Mouse (Mus musculus) hindbrain, embryonic 16.5 days (tissue): ENCODE results near the gene Loxl1. TPM values are rescaled to one million over a fixed set of nuclear protein-coding genes. Genes with fewer than 3 reads are reported as not detected.

Experiments
- ATAC-seq: fragments of 200-750 bp; cut with Nextera tagmentation; 2 replicates; pipeline ENCODE4 v1.8.0; 2017; ENCODE audit warnings: moderate TSS enrichment, moderate library complexity
- H3K27ac ChIP-seq: fragments of 300-500 bp; sonication (generic); 2 replicates; pipeline ENCODE4 v1.5.1; 2014; ENCODE audit warnings: low read depth, mild to moderate bottlenecking, control low read depth, low read length, moderate library complexity
- H3K27me3 ChIP-seq: fragments of 300-500 bp; sonication (generic); replicated peaks from 2 replicates; pipeline ENCODE4 v1.6.1; 2014; ENCODE audit warnings: low read length; ENCODE audit not compliant: control insufficient read depth, insufficient read depth
- H3K36me3 ChIP-seq: fragments of 300-500 bp; sonication (generic); 2 replicates; pipeline ENCODE4 v1.6.1; 2014; ENCODE audit warnings: mild to moderate bottlenecking, low read length, moderate library complexity, mixed read lengths; ENCODE audit not compliant: control insufficient read depth, insufficient read depth
- H3K4me1 ChIP-seq: fragments of 300-500 bp; sonication (generic); 2 replicates; pipeline ENCODE4 v1.6.1; 2014; ENCODE audit warnings: low read depth, low read length; ENCODE audit not compliant: control insufficient read depth, insufficient read depth
- H3K4me2 ChIP-seq: fragments of 300-500 bp; sonication (generic); 2 replicates; pipeline ENCODE4 v1.6.1; 2014; ENCODE audit warnings: mild to moderate bottlenecking, low read length, control low read depth, moderate library complexity
- H3K4me3 ChIP-seq: fragments of 300-500 bp; sonication (generic); 2 replicates; pipeline ENCODE4 v1.5.1; 2014; ENCODE audit warnings: mild to moderate bottlenecking, low read length, control low read depth, moderate library complexity
- H3K9ac ChIP-seq: fragments of 300-500 bp; sonication (generic); 2 replicates; pipeline ENCODE4 v1.6.1; 2014; ENCODE audit warnings: low read depth, mild to moderate bottlenecking, control low read depth, low read length, moderate library complexity
- H3K9me3 ChIP-seq: fragments of 300-500 bp; sonication (generic); 2 replicates; pipeline ENCODE4 v1.6.1; 2014; ENCODE audit warnings: mild to moderate bottlenecking, low read length, moderate library complexity; ENCODE audit not compliant: control insufficient read depth
- WGBS: fragments of 180-500 bp; shearing (Covaris S2); extraction: QIAGEN DNeasy Blood & Tissue Kit; methylation state at CpG from one replicate; pipeline ENCODE4 v1.1.7; 2014; 5-methylcytosine and 5-hydroxymethylcytosine counted together
- polyA plus RNA-seq: library from polyadenylated mRNA; unstranded; fragments of >200 nt; fragmentation: Nextera tagmentation; extraction: Ambion mirVana; gene quantifications from 2 replicates; pipeline ENCODE4 v1.2.1, GENCODE M21; 2015

Loxl1 gene
- polyA plus RNA-seq = 7.4 and 10.2 TPM in 2 replicates

- Histone ChIP-seq H3K4me2 (peak within 1 kb of the TSS; percentile 64), H3K9me3 (no peaks in the 10 kb centered on the region), H3K4me3 (peak within 1 kb of the TSS; percentile 35), H3K27ac (peak within 1 kb of the TSS; percentile 64; the same call in 1 of the 2 replicates), H3K9ac (peak within 1 kb of the TSS; percentile 60), H3K27me3 (peaks cover 15% of the 10 kb centered on the region), H3K36me3 (no peaks in the 10 kb centered on the region), H3K4me1 (peaks cover 39% of the 10 kb centered on the region)
- WGBS = 0% methylated on average over 21 of the region's 21 CpGs
- ATAC-seq = peak; percentile 51
Measured at GRCm38 (mm10) chr9:58312944-58313359, at the start of gene Loxl1. Gene Loxl1, minus strand, starts transcription at chr9:58313186.

GRCm38 (mm10) chr9:58361956-58362355 lies 49.0 kb upstream of the Loxl1 start:
- H3K4me2 ChIP-seq = no peak overlapping the region
- no peaks in the 10 kb centered on the region for H3K4me1 ChIP-seq
- no peak for ATAC-seq
- no peaks in the 10 kb centered on the region; the same call in 1 of the 2 replicates for H3K9me3 ChIP-seq
- no peak overlapping the region for H3K9ac ChIP-seq
- no peak overlapping the region for H3K27ac ChIP-seq
- WGBS = 82% methylated on average over 7 of the region's 7 CpGs
- H3K36me3 ChIP-seq = no peaks in the 10 kb centered on the region
- no peaks in the 10 kb centered on the region for H3K27me3 ChIP-seq
- H3K4me3 ChIP-seq = no peak overlapping the region

- Histone ChIP-seq H3K36me3 (no peaks in the 10 kb centered on the region), H3K4me1 (no peaks in the 10 kb centered on the region), H3K27me3 (no peaks in the 10 kb centered on the region), H3K4me2 (no peak overlapping the region), H3K9ac (no peak overlapping the region), H3K4me3 (no peak overlapping the region), H3K9me3 (no peaks in the 10 kb centered on the region; the same call in 1 of the 2 replicates), H3K27ac (no peak overlapping the region)
- WGBS = 80% methylated on average over 1 of the region's 1 CpGs
- no peak for ATAC-seq
Measured at GRCm38 (mm10) chr9:58361373-58361772, 48.4 kb upstream of the Loxl1 start.

DNA sequence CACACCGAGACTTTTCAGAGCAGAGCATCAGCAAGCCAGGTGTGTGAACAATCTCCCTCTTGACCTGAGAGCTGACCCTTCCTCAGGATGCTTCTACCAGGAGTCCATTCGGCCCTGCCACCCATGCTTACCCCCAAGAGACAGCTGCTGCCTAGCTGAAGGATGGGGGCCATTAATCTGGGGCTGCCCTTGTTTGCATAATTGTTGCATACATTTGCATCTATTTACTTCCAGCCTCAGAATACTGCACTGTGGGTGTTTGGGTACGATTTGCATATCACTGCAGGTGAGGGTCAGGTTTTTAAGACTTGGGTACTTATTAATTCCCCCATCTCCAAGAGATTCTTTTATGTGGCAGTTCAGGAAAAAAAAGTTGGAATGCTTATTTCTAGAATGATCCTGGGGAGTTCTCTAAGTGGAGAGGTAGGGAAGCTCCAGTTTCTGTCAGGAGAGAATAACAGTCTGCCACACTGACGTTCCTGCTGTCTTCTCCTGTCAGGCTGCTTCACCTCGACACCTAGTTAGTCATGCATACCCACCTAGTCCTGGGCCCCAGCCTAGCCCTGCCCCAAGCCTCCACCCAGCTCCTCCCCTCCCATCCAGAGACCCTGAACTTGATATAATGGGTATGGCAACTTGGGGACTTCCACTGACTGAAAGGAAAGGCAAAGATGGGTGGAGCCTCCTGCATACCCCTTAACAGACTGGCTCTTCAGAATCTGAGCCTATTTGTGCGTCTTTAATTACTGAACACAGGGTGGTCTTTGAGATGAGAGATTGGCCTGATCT lies 42.5 kb upstream of the Loxl1 start:
- Histone ChIP-seq H3K4me3 (no peak overlapping the region), H3K4me1 (peaks cover 6% of the 10 kb centered on the region), H3K4me2 (no peak overlapping the region), H3K27me3 (no peaks in the 10 kb centered on the region), H3K36me3 (no peaks in the 10 kb centered on the region), H3K9me3 (no peaks in the 10 kb centered on the region; the same call in 1 of the 2 replicates), H3K9ac (no peak overlapping the region), H3K27ac (no peak overlapping the region)
- WGBS = 12% methylated on average over 6 of the region's 6 CpGs
- ATAC-seq = no peak

DNA sequence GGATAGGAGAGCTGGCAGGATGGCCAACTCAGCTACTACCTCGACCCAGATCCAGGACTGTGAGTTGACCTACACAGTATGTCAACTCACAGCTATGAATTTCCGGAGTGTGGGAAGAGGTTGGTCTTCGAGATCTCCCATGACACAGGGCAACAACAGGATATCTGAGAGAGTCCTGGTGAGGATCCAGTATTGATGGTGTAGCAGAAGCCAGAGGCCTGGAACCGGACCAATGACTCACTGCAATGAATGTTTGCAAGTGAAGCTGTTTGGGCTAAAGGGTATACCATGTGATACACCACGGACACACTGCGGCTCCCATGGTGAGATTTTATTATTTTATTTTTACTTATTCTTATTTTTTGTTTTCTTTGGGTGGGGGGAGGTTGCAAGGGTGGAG lies 41.7 kb upstream of the Loxl1 start:
- H3K9me3 ChIP-seq = no peaks in the 10 kb centered on the region; the same call in 1 of the 2 replicates
- 78% methylated on average over 6 of the region's 6 CpGs for WGBS
- H3K27ac ChIP-seq = no peak overlapping the region
- peaks cover 6% of the 10 kb centered on the region for H3K4me1 ChIP-seq
- H3K9ac ChIP-seq = no peak overlapping the region
- no peak overlapping the region for H3K4me3 ChIP-seq
- no peaks in the 10 kb centered on the region for H3K36me3 ChIP-seq
- ATAC-seq = no peak
- no peak overlapping the region for H3K4me2 ChIP-seq
- no peaks in the 10 kb centered on the region for H3K27me3 ChIP-seq

- 85% methylated on average over 6 of the region's 6 CpGs for WGBS
- Histone ChIP-seq H3K9ac (no peak overlapping the region), H3K4me3 (no peak overlapping the region), H3K4me1 (peaks cover 6% of the 10 kb centered on the region), H3K36me3 (no peaks in the 10 kb centered on the region), H3K4me2 (no peak overlapping the region), H3K9me3 (no peaks in the 10 kb centered on the region; the same call in 1 of the 2 replicates), H3K27ac (no peak overlapping the region), H3K27me3 (no peaks in the 10 kb centered on the region)
- no peak for ATAC-seq
Measured at GRCm38 (mm10) chr9:58353224-58353623, 40.2 kb upstream of the Loxl1 start.

DNA sequence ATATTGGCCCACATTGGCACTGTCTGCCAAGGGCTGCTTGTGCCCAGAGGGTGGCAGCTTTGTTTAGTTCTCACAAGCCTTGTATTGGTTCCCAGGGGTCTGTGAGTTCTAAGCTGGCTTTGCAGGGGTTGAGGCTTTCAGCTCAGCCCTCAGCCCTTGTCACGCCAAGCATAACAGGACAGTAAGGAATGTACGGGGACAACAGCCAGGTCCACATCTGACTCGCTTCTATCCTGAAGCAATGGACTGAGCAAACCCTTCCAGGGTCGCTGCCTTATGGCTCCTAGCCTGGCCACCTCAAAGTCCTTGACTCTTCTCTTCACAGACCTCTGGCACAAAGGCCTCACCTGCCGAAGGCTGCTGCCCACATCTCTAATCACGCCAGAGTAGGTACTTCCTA lies 34.8 kb upstream of the Loxl1 start:
- ATAC-seq = no peak
- Histone ChIP-seq H3K4me2 (no peak overlapping the region), H3K9ac (no peak overlapping the region), H3K4me3 (no peak overlapping the region), H3K9me3 (no peaks in the 10 kb centered on the region), H3K27me3 (no peaks in the 10 kb centered on the region), H3K36me3 (no peaks in the 10 kb centered on the region), H3K27ac (no peak overlapping the region), H3K4me1 (peaks cover 5% of the 10 kb centered on the region; the same call in 1 of the 2 replicates)
- WGBS = 81% methylated on average over 6 of the region's 6 CpGs

DNA sequence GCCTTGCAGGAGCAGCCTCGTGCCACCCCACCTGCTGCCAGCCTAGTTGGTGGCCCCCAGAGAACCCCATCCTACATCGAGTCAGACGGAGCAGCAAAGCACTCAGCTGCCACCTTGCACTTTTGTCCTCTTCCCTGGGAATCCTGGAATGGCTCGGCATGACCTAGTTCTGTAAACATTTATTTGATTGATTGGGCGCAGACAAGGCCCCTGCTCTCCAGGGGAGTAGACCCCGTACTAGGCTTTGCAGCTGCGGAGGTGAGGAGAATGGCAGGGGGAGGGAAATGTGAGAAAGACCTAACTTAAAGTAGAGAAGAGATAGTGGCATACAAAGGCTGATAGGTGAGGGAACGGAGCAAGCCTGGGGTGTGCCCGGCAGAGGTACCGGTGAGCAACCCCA lies 33.5 kb upstream of the Loxl1 start:
- ATAC-seq = no peak
- Histone ChIP-seq H3K4me2 (no peak overlapping the region), H3K27ac (no peak overlapping the region), H3K4me1 (peaks cover 5% of the 10 kb centered on the region; the same call in 1 of the 2 replicates), H3K9ac (no peak overlapping the region), H3K9me3 (no peaks in the 10 kb centered on the region), H3K27me3 (no peaks in the 10 kb centered on the region), H3K4me3 (no peak overlapping the region), H3K36me3 (no peaks in the 10 kb centered on the region)
- 24% methylated on average over 10 of the region's 10 CpGs for WGBS

- H3K4me1 ChIP-seq = peaks cover 5% of the 10 kb centered on the region; the same call in 1 of the 2 replicates
- H3K9ac ChIP-seq = no peak overlapping the region
- H3K4me2 ChIP-seq = no peak overlapping the region
- H3K36me3 ChIP-seq = no peaks in the 10 kb centered on the region
- ATAC-seq = no peak
- H3K27ac ChIP-seq = no peak overlapping the region
- no peak overlapping the region for H3K4me3 ChIP-seq
- 69% methylated on average over 7 of the region's 7 CpGs for WGBS
- H3K9me3 ChIP-seq = no peaks in the 10 kb centered on the region
- H3K27me3 ChIP-seq = no peaks in the 10 kb centered on the region
Measured at GRCm38 (mm10) chr9:58345963-58346362, 33.0 kb upstream of the Loxl1 start.
